Mouse (Mus musculus) myocyte (in vitro differentiated cells): ENCODE results near the gene Pspn.

Experiments used
- CEBPB ChIP-seq: IDR thresholded peaks from 2 replicates; pipeline ENCODE4 v1.6.1; 2011; ENCODE audit warnings: mild to moderate bottlenecking, moderate library complexity; ENCODE audit not compliant: poor library complexity, insufficient read depth, severe bottlenecking
- E2F4 ChIP-seq: IDR thresholded peaks from one replicate; pipeline ENCODE4 v1.6.1; 2011; ENCODE audit warnings: mild to moderate bottlenecking, control low read depth, moderate library complexity; ENCODE audit not compliant: insufficient read depth
- MAX ChIP-seq: IDR thresholded peaks from one replicate; pipeline ENCODE4 v1.6.1; 2011; ENCODE audit warnings: low read depth, mild to moderate bottlenecking, control low read depth
- MYOD1 ChIP-seq, 3 experiments: IDR thresholded peaks; one replicate each; pipeline ENCODE4 v1.6.1; 2011; ENCODE audit warnings: control low read depth in 2 of 3, low read depth in 2 of 3, mild to moderate bottlenecking in 2 of 3, moderate library complexity in 1 of 3; ENCODE audit not compliant: insufficient read length in 2 of 3, control insufficient read depth in 1 of 3
- MYOG ChIP-seq, 3 experiments: IDR thresholded peaks; one replicate each; pipeline ENCODE4 v1.6.1; 2011; ENCODE audit warnings: control low read depth in 2 of 3, low read depth in 2 of 3, mild to moderate bottlenecking in 2 of 3; ENCODE audit not compliant: insufficient read length in 2 of 3, control insufficient read depth in 1 of 3, insufficient read depth in 1 of 3
- POLR2A ChIP-seq: IDR thresholded peaks from one replicate; pipeline ENCODE4 v1.6.1; 2011; ENCODE audit warnings: low read depth, mild to moderate bottlenecking, control low read depth, moderate library complexity; ENCODE audit not compliant: insufficient read length
- POLR2AphosphoS2 ChIP-seq: IDR thresholded peaks from one replicate; pipeline ENCODE4 v1.6.1; 2011; ENCODE audit warnings: low read depth, control low read depth; ENCODE audit not compliant: insufficient read length
- REST ChIP-seq: IDR thresholded peaks from one replicate; pipeline ENCODE4 v1.6.1; 2011; ENCODE audit warnings: mild to moderate bottlenecking, control low read depth, moderate library complexity; ENCODE audit not compliant: insufficient read depth, insufficient read length
- SRF ChIP-seq: IDR thresholded peaks from one replicate; pipeline ENCODE4 v1.6.1; 2011; ENCODE audit warnings: low read depth; ENCODE audit not compliant: control insufficient read depth, insufficient read length
- TCF12 ChIP-seq: IDR thresholded peaks from one replicate; pipeline ENCODE4 v1.6.1; 2011; ENCODE audit warnings: mild to moderate bottlenecking, control low read depth; ENCODE audit not compliant: poor library complexity, insufficient read depth, severe bottlenecking
- TCF3 ChIP-seq: IDR thresholded peaks from one replicate; pipeline ENCODE4 v1.6.1; 2011; ENCODE audit warnings: low read depth, control low read depth; ENCODE audit not compliant: insufficient read length
- USF1 ChIP-seq: IDR thresholded peaks from one replicate; pipeline ENCODE4 v1.6.1; 2011; ENCODE audit warnings: low read depth, mild to moderate bottlenecking, control low read depth, moderate library complexity

GRCm38 (mm10) chr17:56954871-56955270 is 44.9 kb downstream of the Pspn start:
- TF ChIP-seq POLR2AphosphoS2 (no peak), MYOD1 (IDR thresholded peaks at IDR 0.05; ENCODE audit: control insufficient read depth in 1 of 3, insufficient read length in 2 of 3, low read depth in 2 of 3) (no peak), TCF12 (no peak), CEBPB (no peak), POLR2A (no peak), MAX (no peak), MYOG (IDR thresholded peaks at IDR 0.05; ENCODE audit: control insufficient read depth in 1 of 3, insufficient read depth in 1 of 3, insufficient read length in 2 of 3, low read depth in 2 of 3) (no peak), E2F4 (no peak), TCF3 (no peak), USF1 (no peak), SRF (no peak), REST (no peak)
